Mouse (Mus musculus): Measurements from ENCODE around the gene Ptpra.

- TF ChIP-seq CTCF (IDR thresholded peaks at IDR 0.05; ENCODE audit: low read depth), result no peak
- TF ChIP-seq EP300 (IDR thresholded peaks at IDR 0.05; ENCODE audit: low read depth), result no peak
Measured at GRCm38 (mm10) chr2:130535017-130535416, 84.9 kb downstream of the Ptpra start.
